Mouse (Mus musculus): ENCODE results near the gene Gm45837. TPM values are rescaled to one million over a fixed set of nuclear protein-coding genes. Genes with fewer than 3 reads are reported as not detected.

Gene Gm45837
- polyA plus RNA-seq, 1 experiment from 2014 or later: 4.0 TPM

DNA sequence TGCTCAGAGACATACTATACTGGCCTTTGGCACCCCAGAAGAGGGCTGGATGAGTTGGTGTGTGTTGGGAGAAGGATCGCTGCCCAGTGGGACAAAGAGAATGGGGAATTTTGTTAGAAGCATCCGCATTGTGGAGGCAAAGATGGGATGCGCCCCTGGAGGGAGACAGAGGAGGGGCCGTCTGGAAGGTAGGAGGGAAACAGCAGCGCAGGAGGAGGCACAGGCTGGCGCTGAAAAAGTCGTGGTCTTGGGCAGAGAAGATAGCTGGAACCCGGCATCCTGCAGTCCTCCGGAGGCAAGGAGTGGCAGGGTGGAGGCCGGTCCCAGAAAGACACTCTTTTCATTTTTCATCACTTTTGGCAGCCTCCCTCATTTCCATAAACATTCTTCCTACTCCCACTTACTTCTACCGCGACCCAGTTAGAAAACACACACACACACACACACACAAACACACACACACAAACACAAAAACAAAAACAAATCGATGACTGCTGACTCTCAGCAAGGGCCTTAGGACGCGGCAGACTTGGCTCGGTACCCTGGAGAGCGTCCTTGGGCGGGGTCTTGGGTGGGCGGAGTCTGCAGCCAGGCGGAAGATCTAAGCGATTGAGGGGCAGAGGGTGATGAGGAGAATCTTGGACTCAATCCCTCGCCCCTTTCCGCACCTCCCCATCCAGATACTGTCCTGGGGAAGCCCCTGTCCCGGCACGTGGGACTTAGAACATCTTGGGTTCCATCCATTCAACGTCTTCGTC lies 8.5 kb downstream of the Gm45837 start:
- Histone ChIP-seq H3K4me2 (ENCODE audit: low read depth, low read length) (no peak overlapping the region), H3K9ac (ENCODE audit: low read depth, low read length) (no peak overlapping the region), H3K9me3 (replicated peaks; ENCODE audit: control insufficient read depth, low read length) (no peaks in the 10 kb centered on the region), H3K27me3 (ENCODE audit: control insufficient read depth, insufficient read depth, low read depth, low read length) (peaks cover 6% of the 10 kb centered on the region), H3K4me1 (ENCODE audit: control insufficient read depth, low read depth, low read length) (peaks cover 15% of the 10 kb centered on the region), H3K4me3 (ENCODE audit: low read depth, low read length) (no peak overlapping the region), H3K36me3 (ENCODE audit: control insufficient read depth, insufficient read depth) (no peaks in the 10 kb centered on the region), H3K27ac (ENCODE audit: low read length) (no peak overlapping the region)
- ATAC-seq (ENCODE audit: low read depth): no peak
- 4% methylated on average over 27 of the region's 27 CpGs for WGBS (ENCODE audit: insufficient replicate concordance)

DNA sequence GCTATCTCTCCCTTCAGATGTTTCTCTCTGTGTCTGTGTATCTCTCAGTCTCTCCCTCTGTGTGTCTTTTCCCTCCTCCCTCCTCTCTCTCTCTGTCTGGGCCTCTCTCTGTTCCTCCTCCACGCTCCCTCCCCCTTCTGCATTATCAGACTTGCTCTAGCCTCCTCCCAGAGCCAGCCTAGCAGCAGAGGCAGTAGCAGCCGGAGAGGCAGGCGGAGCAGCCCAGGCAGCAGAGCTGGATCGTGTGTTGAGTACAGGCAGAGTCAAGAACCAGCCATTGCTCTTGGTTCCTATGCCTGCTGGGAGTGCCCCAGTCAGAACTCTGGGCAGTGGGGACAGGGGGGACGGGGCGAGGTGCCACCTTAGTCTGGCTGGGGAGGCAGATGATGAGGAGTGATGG lies 10.8 kb downstream of the Gm45837 start, which contains the start of gene Pde2a:
TSS of gene Pde2a (plus strand) at position 163 of the 400 bp plus-strand sequence.
- Histone ChIP-seq H3K4me3 (ENCODE audit: low read depth, low read length) (no peak within 1 kb of the TSS), H3K27ac (ENCODE audit: low read length) (no peak within 1 kb of the TSS), H3K36me3 (ENCODE audit: control insufficient read depth, insufficient read depth) (no peaks in the 10 kb centered on the region), H3K9ac (ENCODE audit: low read depth, low read length) (no peak within 1 kb of the TSS), H3K9me3 (replicated peaks; ENCODE audit: control insufficient read depth, low read length) (no peaks in the 10 kb centered on the region), H3K4me2 (ENCODE audit: low read depth, low read length) (no peak within 1 kb of the TSS), H3K27me3 (ENCODE audit: control insufficient read depth, insufficient read depth, low read depth, low read length) (peaks cover 8% of the 10 kb centered on the region), H3K4me1 (ENCODE audit: control insufficient read depth, low read depth, low read length) (no peaks in the 10 kb centered on the region; the same call in 1 of the 2 replicates)
- 6% methylated on average over 6 of the region's 6 CpGs for WGBS (ENCODE audit: insufficient replicate concordance)
- peak; percentile 65 for ATAC-seq (ENCODE audit: low read depth)

DNA sequence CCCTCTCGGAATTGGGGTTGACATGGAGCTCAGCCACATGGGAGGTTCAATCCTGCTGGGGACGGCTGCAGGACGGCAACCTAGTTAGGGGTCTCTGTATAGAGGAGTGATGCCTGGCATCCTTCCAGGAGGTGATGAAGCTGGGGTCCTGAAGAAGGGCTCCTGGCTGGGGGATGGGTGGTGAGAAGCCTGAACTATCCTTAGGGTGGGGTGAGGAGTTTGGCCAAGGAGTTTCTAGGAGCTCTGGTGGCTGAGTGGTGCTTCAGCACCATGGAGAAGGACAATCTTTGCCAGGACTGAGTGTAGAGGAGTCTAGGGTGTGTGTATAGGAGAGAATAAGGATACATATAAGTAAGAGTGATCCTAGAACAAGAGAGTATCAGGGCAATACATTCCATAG lies 11.4 kb downstream of the Gm45837 start:
- Histone ChIP-seq H3K9ac (ENCODE audit: low read depth, low read length) (no peak overlapping the region), H3K4me1 (ENCODE audit: control insufficient read depth, low read depth, low read length) (no peaks in the 10 kb centered on the region; the same call in 1 of the 2 replicates), H3K4me3 (ENCODE audit: low read depth, low read length) (no peak overlapping the region), H3K36me3 (ENCODE audit: control insufficient read depth, insufficient read depth) (no peaks in the 10 kb centered on the region), H3K27me3 (ENCODE audit: control insufficient read depth, insufficient read depth, low read depth, low read length) (peaks cover 8% of the 10 kb centered on the region), H3K9me3 (replicated peaks; ENCODE audit: control insufficient read depth, low read length) (no peaks in the 10 kb centered on the region), H3K4me2 (ENCODE audit: low read depth, low read length) (no peak overlapping the region), H3K27ac (ENCODE audit: low read length) (no peak overlapping the region)
- WGBS (ENCODE audit: insufficient replicate concordance): 33% methylated on average over 3 of the region's 3 CpGs
- ATAC-seq (ENCODE audit: low read depth): no peak

DNA sequence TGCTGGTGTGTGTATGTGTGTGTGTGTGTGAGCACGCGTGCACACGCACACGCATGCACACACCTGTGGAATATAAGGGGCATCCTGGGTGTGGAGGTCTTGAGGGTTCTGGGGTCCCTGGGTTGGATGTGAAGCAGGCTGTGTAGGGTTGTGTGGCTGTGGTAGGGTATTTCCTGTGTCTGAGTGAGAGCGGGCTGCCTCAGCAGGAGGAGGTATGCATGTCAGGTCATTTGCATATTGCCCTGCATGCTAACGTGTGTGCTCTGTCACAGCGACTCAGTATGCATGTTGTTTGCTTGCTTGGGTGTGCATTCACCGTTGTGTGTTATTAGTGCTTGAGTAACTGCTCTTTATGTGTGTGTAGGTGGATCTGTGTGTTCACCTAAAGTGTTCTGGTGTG lies 12.0 kb downstream of the Gm45837 start:
- no peaks in the 10 kb centered on the region for H3K36me3 ChIP-seq (ENCODE audit: control insufficient read depth, insufficient read depth)
- no peak overlapping the region for H3K4me2 ChIP-seq (ENCODE audit: low read depth, low read length)
- WGBS (ENCODE audit: insufficient replicate concordance): 67% methylated on average over 8 of the region's 8 CpGs
- no peaks in the 10 kb centered on the region; the same call in 1 of the 2 replicates for H3K4me1 ChIP-seq (ENCODE audit: control insufficient read depth, low read depth, low read length)
- no peak overlapping the region for H3K27ac ChIP-seq (ENCODE audit: low read length)
- no peak overlapping the region for H3K9ac ChIP-seq (ENCODE audit: low read depth, low read length)
- H3K27me3 ChIP-seq (ENCODE audit: control insufficient read depth, insufficient read depth, low read depth, low read length): peaks cover 6% of the 10 kb centered on the region; the same call in 1 of the 2 replicates
- H3K9me3 ChIP-seq (replicated peaks; ENCODE audit: control insufficient read depth, low read length): no peaks in the 10 kb centered on the region
- H3K4me3 ChIP-seq (ENCODE audit: low read depth, low read length): no peak overlapping the region
- no peak for ATAC-seq (ENCODE audit: low read depth)

DNA sequence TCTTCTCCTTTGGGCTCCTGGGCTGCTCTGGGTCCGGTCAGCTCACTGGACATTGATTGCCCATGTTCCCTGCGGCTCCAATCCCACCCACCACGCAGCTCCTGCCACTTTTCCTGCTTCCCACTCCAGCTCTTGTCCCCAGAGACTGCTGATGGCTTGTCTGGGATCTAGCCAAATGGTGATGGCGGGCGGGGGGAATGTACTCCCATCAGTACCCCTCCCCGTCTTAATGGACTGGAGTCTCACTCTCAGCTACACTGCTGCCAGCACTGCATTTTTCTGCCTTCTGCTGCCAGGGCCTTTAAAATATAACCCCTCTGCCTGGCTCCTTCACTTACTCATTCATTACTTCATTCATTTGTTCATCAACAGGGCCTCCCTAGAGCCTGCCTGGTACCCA lies 13.3 kb downstream of the Gm45837 start:
- no peak overlapping the region for H3K9ac ChIP-seq (ENCODE audit: low read depth, low read length)
- no peaks in the 10 kb centered on the region for H3K9me3 ChIP-seq (replicated peaks; ENCODE audit: control insufficient read depth, low read length)
- no peaks in the 10 kb centered on the region; the same call in 1 of the 2 replicates for H3K4me1 ChIP-seq (ENCODE audit: control insufficient read depth, low read depth, low read length)
- no peaks in the 10 kb centered on the region for H3K36me3 ChIP-seq (ENCODE audit: control insufficient read depth, insufficient read depth)
- WGBS (ENCODE audit: insufficient replicate concordance): 51% methylated on average over 6 of the region's 6 CpGs
- H3K27me3 ChIP-seq (ENCODE audit: control insufficient read depth, insufficient read depth, low read depth, low read length): peaks cover 2% of the 10 kb centered on the region; the same call in 1 of the 2 replicates
- H3K27ac ChIP-seq (ENCODE audit: low read length): no peak overlapping the region
- H3K4me2 ChIP-seq (ENCODE audit: low read depth, low read length): no peak overlapping the region
- ATAC-seq (ENCODE audit: low read depth): no peak
- no peak overlapping the region for H3K4me3 ChIP-seq (ENCODE audit: low read depth, low read length)

DNA sequence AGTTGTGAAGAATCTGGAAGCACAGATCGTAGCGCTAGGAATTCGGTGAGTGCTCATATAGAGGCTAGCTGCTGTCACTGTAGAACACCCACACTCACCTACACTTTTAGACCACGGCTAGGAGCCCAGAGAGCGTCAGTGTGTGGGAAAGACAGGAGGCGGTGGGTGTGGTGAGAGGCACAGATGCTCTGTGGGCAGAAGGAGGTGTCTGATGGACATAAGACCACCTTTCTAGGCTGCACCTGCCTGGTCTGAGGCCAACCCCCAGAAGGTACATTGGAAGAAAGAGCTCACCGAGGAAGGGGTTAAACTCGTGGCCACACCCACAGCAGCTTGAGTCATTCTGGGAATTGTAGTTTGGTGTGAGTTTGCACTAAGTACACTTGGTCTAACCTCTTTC lies 16.0 kb downstream of the Gm45837 start:
- no peak for ATAC-seq (ENCODE audit: low read depth)
- Histone ChIP-seq H3K4me1 (ENCODE audit: control insufficient read depth, low read depth, low read length) (no peaks in the 10 kb centered on the region; the same call in 1 of the 2 replicates), H3K4me2 (ENCODE audit: low read depth, low read length) (no peak overlapping the region), H3K36me3 (ENCODE audit: control insufficient read depth, insufficient read depth) (no peaks in the 10 kb centered on the region), H3K9me3 (replicated peaks; ENCODE audit: control insufficient read depth, low read length) (no peaks in the 10 kb centered on the region), H3K27ac (ENCODE audit: low read length) (no peak overlapping the region), H3K4me3 (ENCODE audit: low read depth, low read length) (no peak overlapping the region), H3K9ac (ENCODE audit: low read depth, low read length) (no peak overlapping the region), H3K27me3 (ENCODE audit: control insufficient read depth, insufficient read depth, low read depth, low read length) (0 out of 2 replicates have a peak, but pooled peaks cover 2% of the 10 kb centered on the region)
- 53% methylated on average over 8 of the region's 8 CpGs for WGBS (ENCODE audit: insufficient replicate concordance)

DNA sequence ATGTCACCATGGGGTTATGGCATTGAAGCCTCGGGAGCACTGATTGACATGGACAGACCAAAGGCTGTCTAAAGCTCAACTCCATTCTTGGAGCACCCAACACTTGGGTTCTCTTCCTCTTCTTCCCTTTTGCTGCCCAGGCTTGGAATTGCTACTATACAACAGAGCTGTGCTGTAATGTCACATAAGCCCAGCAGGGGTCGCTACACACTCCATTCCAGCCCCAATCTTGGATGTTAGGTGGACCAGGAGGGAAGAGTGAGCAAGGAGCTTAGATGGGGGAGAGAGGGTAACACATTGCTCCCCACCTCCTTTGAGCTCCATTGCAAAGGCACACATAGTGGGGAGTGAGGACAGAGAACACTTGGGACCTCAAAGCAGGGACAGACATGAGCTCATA lies 17.1 kb downstream of the Gm45837 start:
- H3K4me2 ChIP-seq (ENCODE audit: low read depth, low read length): no peak overlapping the region
- H3K4me1 ChIP-seq (ENCODE audit: control insufficient read depth, low read depth, low read length): no peaks in the 10 kb centered on the region
- H3K4me3 ChIP-seq (ENCODE audit: low read depth, low read length): no peak overlapping the region
- no peaks in the 10 kb centered on the region for H3K9me3 ChIP-seq (replicated peaks; ENCODE audit: control insufficient read depth, low read length)
- ATAC-seq (ENCODE audit: low read depth): no peak
- 0% methylated on average over 2 of the region's 2 CpGs for WGBS (ENCODE audit: insufficient replicate concordance)
- no peak overlapping the region for H3K27ac ChIP-seq (ENCODE audit: low read length)
- H3K27me3 ChIP-seq (ENCODE audit: control insufficient read depth, insufficient read depth, low read depth, low read length): 0 out of 2 replicates have a peak, but pooled peaks cover 2% of the 10 kb centered on the region
- H3K36me3 ChIP-seq (ENCODE audit: control insufficient read depth, insufficient read depth): no peaks in the 10 kb centered on the region
- H3K9ac ChIP-seq (ENCODE audit: low read depth, low read length): no peak overlapping the region

DNA sequence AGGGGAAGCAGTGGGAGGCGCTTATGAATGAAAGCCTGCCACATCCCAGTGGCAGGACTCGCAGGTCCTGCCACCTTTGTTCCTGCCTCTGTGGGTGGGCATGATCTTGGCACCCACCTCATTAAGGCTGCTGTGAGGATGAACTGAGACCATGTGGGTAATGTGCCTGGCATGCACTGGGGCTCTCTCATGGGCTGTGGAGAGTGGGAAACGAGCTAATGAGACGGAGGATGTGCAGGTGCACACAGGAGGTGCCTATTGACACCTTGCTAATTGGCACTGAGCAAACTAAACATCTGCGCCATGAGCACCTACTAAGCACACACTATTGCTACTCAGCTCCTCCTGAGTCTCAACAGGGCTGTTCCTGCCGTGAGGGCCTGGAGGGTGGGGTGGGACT lies 24.4 kb downstream of the Gm45837 start:
- Histone ChIP-seq H3K4me1 (ENCODE audit: control insufficient read depth, low read depth, low read length) (no peaks in the 10 kb centered on the region), H3K27ac (ENCODE audit: low read length) (no peak overlapping the region), H3K4me2 (ENCODE audit: low read depth, low read length) (no peak overlapping the region), H3K36me3 (ENCODE audit: control insufficient read depth, insufficient read depth) (no peaks in the 10 kb centered on the region), H3K9me3 (replicated peaks; ENCODE audit: control insufficient read depth, low read length) (no peaks in the 10 kb centered on the region), H3K27me3 (ENCODE audit: control insufficient read depth, insufficient read depth, low read depth, low read length) (no peaks in the 10 kb centered on the region), H3K4me3 (ENCODE audit: low read depth, low read length) (no peak overlapping the region), H3K9ac (ENCODE audit: low read depth, low read length) (no peak overlapping the region)
- no peak for ATAC-seq (ENCODE audit: low read depth)
- 37% methylated on average over 6 of the region's 6 CpGs for WGBS (ENCODE audit: insufficient replicate concordance)

DNA sequence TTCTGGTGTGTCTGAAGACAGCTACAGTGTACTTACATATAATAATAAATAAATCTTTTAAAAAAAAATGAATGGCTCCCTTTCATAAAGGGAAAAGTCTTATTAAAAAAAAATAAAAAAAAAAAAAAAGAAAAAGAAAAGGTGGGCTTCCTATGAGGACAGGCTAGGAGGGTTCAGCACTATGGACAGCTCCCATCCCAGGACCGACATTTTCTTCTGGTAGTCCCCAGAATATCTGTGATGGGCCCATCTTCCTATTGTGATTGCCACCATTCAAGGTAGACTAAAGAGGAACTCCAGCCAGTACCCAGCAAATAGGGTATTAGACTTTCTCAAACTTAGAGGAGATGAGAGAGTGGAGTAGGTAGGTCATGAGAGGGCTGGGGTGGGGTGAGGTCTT lies 27.2 kb downstream of the Gm45837 start:
- 13% methylated on average over 1 of the region's 1 CpGs for WGBS (ENCODE audit: insufficient replicate concordance)
- no peaks in the 10 kb centered on the region for H3K9me3 ChIP-seq (replicated peaks; ENCODE audit: control insufficient read depth, low read length)

More for the DNA sequence above, 27.2 kb downstream of the Gm45837 start:
- Histone ChIP-seq H3K4me2 (ENCODE audit: low read depth, low read length) (no peak overlapping the region), H3K36me3 (ENCODE audit: control insufficient read depth, insufficient read depth) (no peaks in the 10 kb centered on the region), H3K4me3 (ENCODE audit: low read depth, low read length) (no peak overlapping the region), H3K27me3 (ENCODE audit: control insufficient read depth, insufficient read depth, low read depth, low read length) (no peaks in the 10 kb centered on the region; the same call in 1 of the 2 replicates), H3K4me1 (ENCODE audit: control insufficient read depth, low read depth, low read length) (no peaks in the 10 kb centered on the region), H3K9ac (ENCODE audit: low read depth, low read length) (no peak overlapping the region), H3K27ac (ENCODE audit: low read length) (no peak overlapping the region)
- ATAC-seq (ENCODE audit: low read depth): no peak
